Mouse (Mus musculus) embryo, embryonic 11.5 days (tissue): ENCODE measurements around the gene Amn.

Source experiments
- DNase-seq: peaks from one replicate; pipeline ENCODE4 v3.0.0-alpha.2; 2012; ENCODE audit warnings: low read depth, low spot score

The Amn gene

GRCm38 (mm10) chr12:111270629-111271277, at the start of gene Amn:
TSS of gene Amn (plus strand) at chr12:111271095.
- DNase-seq: no peak

- no peak for DNase-seq
Observed at GRCm38 (mm10) chr12:111225197-111225780, 45.6 kb upstream of the Amn start.

- DNase-seq: no peak
Observed at GRCm38 (mm10) chr12:111227410-111227809, 43.5 kb upstream of the Amn start.

- no peak for DNase-seq
Observed at GRCm38 (mm10) chr12:111228488-111228887, 42.4 kb upstream of the Amn start.

- DNase-seq: no peak
Observed at GRCm38 (mm10) chr12:111230793-111231192, 40.1 kb upstream of the Amn start.

- DNase-seq: no peak
Observed at GRCm38 (mm10) chr12:111233798-111234197, 37.1 kb upstream of the Amn start.

- DNase-seq: no peak
Observed at GRCm38 (mm10) chr12:111234383-111234782, 36.5 kb upstream of the Amn start.

GRCm38 (mm10) chr12:111235631-111236030, 35.3 kb upstream of the Amn start:
- no peak for DNase-seq

GRCm38 (mm10) chr12:111237611-111238188, 33.2 kb upstream of the Amn start:
- DNase-seq: no peak

- no peak for DNase-seq
Observed at GRCm38 (mm10) chr12:111238345-111238744, 32.5 kb upstream of the Amn start.

GRCm38 (mm10) chr12:111238778-111239177, 32.1 kb upstream of the Amn start:
- DNase-seq: no peak

GRCm38 (mm10) chr12:111239930-111240329, 31.0 kb upstream of the Amn start:
- no peak for DNase-seq

- DNase-seq: no peak
Observed at GRCm38 (mm10) chr12:111241916-111242315, 29.0 kb upstream of the Amn start.

GRCm38 (mm10) chr12:111242346-111242745, 28.5 kb upstream of the Amn start:
- no peak for DNase-seq

- DNase-seq: no peak
Observed at GRCm38 (mm10) chr12:111243733-111244132, 27.2 kb upstream of the Amn start.

- no peak for DNase-seq
Observed at GRCm38 (mm10) chr12:111245070-111245469, 25.8 kb upstream of the Amn start.

- no peak for DNase-seq
Observed at GRCm38 (mm10) chr12:111246808-111247464, 24.0 kb upstream of the Amn start.

GRCm38 (mm10) chr12:111249095-111249494, 21.8 kb upstream of the Amn start:
- DNase-seq: no peak

- no peak for DNase-seq
Observed at GRCm38 (mm10) chr12:111250116-111250515, 20.8 kb upstream of the Amn start.

- DNase-seq: no peak
Observed at GRCm38 (mm10) chr12:111251227-111251626, 19.7 kb upstream of the Amn start.

GRCm38 (mm10) chr12:111263650-111264049, 7.2 kb upstream of the Amn start:
- DNase-seq: no peak

GRCm38 (mm10) chr12:111265212-111265611, 5.7 kb upstream of the Amn start:
- no peak for DNase-seq

- DNase-seq: no peak
Observed at GRCm38 (mm10) chr12:111266592-111266991, 4.3 kb upstream of the Amn start.
